Mouse (Mus musculus) layer of hippocampus, adult 18-20 months (tissue): ENCODE results near the gene Dpf2. TPM values are rescaled to one million over a fixed set of nuclear protein-coding genes. Genes with fewer than 3 reads are reported as not detected.

Experiments used
- DNase-seq, 2 experiments: peaks; one replicate each; pipeline ENCODE4 v3.0.0; 2022; ENCODE audit warnings: low spot score in 2 of 2
- long read RNA-seq: library from polyadenylated mRNA; stranded (forward); transcript quantifications from one replicate; pipeline ENCODE4 v2.0.0, GENCODE M21; 2021
- total RNA-seq, 2 experiments: library from RNA; stranded (reverse); gene quantifications; 2 replicates each; pipeline ENCODE4 v1.2.3; 2021

Dpf2 gene
- 100 to 1,000 TPM in 1 of 2 experiments, 10 to 100 TPM in 1; 90.8 to 100 TPM for total RNA-seq
- long read RNA-seq, transcript Dpf2-202 (12 exons, 2,406 nt) = major isoform, 89 of 134 reads
- long read RNA-seq, transcript Dpf2-205 (11 exons, 3,314 nt) = minor isoform, 21 of 134 reads
- long read RNA-seq, partial matches to known transcripts = 3 of 134 reads
- long read RNA-seq, other reads (novel, unspliced or antisense) = 20 of 134 reads

DNA sequence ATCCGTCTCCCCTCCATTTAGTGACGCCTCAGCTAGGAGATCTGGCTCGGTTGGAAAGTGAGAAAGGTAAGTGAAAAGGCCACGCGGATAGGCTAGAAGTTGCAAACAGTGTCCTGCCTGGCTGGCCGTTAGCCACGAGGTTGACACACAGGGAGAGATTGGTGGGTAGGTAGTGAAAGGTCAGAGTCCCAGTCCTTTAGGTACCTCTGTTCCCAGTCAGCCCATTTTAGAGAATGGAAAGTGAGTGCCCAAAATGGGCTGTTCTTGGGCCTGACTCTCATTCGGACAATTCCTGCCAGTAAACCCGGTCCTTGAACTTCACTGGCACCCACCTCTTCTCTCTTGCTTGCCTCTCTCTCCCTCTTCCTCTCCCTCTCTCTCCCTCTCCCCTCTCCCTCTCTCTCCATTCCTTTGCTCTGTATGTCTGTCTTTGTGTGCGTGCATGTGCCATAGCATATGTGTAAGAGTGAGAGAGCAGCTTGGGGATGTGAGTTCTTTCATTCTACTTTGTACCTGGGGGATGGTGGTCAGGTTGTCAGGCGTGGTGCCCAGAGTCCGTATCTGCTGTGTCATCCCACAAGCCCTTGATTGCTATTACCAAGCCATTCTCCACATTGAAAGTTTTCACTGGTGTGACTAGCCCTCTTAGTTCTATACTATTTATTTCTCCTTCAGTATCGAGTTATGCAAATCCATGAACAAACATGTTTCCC lies at the start of gene Dpf2:
Dpf2 (minus strand) TSS at position 4 of the 713 bp plus-strand sequence.
- no peak for DNase-seq

- DNase-seq = no peak
These were observed 44.6 kb upstream of the Dpf2 start for GRCm38 (mm10) chr19:5957371-5957770.

DNA sequence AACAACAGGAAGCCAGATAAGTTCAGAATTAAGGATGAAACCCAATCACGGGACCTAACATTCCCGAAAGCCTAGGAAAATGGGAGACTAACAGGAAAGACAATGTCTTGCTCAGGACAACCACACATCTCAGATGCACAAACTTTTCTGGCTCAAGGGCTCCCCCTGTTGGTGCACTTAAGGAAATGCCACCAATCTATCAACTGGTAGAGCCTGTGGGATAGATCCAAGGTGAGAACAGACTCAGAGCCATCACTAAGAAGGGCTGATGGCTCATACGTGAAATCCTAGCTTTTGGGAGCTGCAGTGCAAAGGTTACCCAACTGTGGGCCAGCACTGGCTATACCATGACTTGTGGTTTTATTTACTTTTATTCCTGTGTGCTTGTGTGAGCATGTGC lies 43.9 kb upstream of the Dpf2 start:
- DNase-seq = peak in 1 of 2 experiments; percentile 78

DNA sequence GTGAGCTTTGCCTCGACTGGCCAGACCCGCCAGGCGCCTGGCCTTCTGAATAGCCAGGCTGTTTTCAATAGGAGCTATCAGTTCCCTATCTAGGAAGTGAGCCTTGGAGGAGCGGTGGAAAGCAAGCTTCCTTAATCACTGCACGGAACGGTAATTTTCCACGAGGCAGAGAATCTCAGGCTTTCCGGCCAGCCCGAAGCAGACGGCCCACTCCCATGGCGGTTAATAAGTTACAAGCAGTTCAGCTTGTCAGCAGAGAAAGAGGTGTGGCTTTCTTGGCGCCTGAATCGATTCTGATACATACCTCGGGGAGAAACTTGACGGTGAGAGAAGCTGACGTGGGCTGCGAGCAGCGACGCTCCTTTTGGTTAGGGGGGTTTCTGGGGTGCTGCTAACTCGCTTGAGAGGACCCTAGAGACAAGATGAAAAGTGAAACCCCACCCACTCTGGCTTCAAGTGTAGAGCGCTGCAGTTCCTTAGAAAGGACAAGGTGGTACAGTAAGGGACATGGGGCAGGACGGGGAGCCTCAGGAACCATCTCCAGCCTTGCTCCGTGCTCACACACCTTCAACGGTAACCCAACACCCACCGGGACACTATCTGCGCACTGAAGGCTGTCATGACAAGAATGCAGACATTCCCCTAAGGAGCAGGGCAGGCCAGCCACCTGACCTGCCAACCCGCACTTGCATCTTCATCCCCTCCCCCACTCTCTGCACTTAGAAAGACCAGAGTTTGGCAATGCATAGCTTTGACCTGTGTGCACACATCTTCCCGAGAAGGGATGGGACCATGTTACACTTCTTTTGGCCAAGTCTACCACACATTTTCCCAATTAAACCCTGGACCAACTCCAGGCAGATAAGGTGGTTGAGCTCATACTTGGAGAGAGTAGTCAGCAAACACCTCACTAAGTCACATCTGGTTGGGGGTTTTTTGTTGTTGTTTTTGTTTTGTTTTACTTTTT lies 43.2 kb upstream of the Dpf2 start:
- DNase-seq = no peak

DNA sequence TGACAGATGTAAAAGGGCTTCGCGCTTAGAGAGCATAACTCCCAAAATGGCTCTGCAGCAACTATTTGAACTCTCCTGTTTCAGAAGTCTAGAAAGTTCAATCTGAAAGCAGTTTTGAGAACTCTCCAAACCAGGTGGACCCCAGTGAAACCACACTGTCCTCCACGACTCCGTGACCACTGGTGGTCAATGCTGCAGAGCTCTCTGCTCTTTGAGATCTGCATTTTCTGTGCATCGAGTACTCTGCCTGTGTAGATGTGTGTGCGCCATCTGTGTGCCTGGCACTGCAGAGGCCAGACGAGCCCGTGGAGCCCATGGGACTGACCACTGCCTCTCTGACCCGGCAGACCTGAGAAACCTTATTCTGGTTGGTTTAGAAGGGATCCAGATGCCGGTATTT lies 42.1 kb upstream of the Dpf2 start:
- no peak for DNase-seq

DNA sequence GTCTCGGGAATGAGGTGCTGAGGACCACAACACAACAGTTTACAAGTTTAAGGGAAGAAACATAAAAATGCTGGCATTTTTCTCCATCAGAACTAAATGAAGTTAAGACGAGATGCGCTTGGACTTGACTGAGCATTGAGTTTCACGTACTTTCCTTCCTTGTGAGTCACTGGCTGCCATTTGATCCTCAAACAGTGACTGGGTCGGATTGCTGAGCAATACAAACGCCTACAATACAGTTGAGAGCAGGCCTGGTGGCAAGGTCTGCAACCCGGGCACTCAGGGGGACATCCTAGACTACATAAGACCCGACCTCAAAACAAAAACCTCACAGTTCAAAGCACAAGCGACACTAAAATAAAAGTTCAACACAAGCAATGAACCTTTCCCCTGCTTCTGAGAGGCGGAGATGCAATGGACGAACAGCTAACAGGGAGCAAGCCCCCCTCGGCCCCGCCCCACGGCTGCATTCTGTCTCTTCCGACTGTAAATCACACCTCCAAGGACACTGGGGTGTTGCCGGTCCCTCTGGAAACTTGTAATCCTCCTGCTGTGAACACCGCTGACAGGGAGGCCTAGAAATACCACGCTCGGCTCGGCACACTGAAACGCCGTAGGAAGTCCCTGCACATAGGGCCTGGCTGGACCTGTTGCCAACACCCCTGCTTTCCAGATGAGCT lies 41.4 kb upstream of the Dpf2 start:
- no peak for DNase-seq

GRCm38 (mm10) chr19:5953201-5953770 lies 40.5 kb upstream of the Dpf2 start:
- DNase-seq = no peak

DNA sequence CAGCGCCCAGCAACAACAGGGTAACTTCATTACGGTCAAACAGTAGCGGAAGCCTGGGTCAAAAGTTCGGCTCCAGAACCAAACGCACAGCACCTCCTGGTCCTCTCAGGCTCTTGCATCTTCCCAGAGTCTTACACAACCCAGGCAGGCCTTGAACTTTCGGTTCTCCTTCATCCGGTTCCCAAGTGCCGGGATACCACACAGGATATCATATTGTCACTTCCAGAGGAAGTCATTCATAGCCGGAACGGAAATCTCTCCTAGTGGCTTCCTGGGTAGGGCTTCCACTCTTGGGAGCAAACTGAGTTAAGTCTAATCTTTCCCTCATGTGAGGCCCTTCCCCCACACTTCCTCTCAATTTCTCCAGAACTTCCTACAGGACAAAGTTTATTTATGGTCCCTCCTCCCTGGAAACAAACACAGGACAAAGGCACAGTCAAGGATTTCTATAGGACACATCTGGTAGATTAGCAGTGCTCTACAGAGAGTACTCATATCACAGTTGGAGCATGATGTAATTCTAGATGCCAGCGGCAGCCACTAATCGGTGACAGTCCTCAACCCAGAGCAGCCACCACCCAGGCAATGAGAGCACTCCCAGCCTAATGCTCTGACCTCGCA lies 39.4 kb upstream of the Dpf2 start:
- no peak for DNase-seq

DNA sequence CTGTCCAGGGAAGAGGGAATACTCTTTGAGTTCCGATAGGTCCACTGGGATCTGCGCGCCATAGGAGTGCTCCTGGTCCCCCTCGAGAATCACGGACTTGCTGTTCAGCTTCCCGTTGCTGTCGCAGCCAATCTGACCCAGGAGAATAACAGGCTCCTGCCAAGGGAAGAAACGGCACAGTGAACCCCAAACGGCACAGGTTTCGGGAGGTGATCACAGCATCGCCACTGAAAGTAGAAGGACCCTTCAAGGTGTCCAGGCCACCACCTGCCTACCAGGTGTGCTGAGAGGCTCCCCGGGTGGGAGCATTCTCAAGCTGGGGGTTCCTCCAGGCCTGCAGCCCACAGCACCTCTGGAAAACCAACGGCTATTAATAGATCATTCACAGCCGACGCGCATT lies 38.8 kb upstream of the Dpf2 start:
- DNase-seq = no peak

DNA sequence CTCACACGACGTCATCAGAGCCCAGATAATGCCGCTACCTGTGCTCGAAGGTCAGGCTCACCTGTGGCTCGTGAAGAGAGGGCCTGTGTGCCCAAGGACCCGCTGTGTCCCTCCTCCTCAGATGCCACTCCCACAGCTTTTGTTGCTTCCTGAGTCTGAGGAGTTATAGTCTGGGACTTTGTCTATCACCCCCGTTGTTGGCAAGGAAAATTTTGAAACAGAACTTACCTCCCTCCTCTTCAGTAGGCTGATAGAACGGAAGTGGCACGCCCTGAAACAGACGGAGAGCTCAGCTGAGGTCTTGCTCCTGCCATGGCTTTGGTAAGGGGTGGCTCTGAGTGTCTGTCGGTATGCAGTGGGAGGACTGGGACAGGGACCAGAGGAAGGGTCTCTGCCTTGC lies 37.4 kb upstream of the Dpf2 start:
- DNase-seq = no peak

GRCm38 (mm10) chr19:5945891-5946290 lies 33.1 kb upstream of the Dpf2 start:
- DNase-seq = no peak

DNA sequence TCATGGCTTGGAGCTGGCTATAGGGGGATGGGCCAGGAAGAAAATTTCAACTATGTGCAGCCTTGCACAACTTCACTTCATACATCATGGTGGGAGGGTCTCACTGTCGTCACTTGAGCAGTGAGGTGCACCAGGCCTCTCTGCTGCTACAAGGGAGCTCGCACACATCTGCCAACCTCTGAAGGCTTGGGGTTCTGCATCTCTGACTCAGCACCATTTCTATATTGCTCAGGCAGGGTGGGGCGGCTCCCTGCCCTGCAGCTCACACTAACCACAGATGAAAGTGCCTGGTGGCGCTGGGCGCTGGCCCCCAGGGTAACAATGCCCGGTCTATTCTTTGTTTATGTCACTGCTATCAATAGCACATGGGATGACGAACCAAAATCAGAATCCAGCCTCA lies 32.2 kb upstream of the Dpf2 start:
- DNase-seq = peak; percentile 25 to 46

DNA sequence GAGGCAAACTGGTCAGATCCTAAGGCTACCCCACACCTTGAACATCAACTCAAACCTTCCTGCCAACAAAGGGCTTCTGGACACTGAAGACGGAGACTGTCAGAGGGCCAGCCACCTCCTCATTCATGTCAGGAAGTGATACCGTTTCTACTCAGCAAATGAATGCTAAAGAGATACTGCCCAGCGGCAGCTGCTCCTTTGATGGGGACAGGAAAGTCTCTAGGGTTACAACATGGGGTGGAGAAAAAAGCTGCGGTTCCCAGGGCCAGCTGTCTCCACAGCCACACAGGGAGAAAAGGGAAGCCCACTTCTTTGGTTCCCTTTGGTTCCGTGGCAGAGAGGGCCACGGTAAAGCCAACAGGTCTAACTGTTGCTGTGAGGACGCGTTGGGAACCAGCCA lies 31.3 kb upstream of the Dpf2 start:
- no peak for DNase-seq

- DNase-seq = no peak
These were observed 30.6 kb upstream of the Dpf2 start for GRCm38 (mm10) chr19:5943404-5943803.

- no peak for DNase-seq
These were observed 29.8 kb upstream of the Dpf2 start for GRCm38 (mm10) chr19:5942581-5942980.

DNA sequence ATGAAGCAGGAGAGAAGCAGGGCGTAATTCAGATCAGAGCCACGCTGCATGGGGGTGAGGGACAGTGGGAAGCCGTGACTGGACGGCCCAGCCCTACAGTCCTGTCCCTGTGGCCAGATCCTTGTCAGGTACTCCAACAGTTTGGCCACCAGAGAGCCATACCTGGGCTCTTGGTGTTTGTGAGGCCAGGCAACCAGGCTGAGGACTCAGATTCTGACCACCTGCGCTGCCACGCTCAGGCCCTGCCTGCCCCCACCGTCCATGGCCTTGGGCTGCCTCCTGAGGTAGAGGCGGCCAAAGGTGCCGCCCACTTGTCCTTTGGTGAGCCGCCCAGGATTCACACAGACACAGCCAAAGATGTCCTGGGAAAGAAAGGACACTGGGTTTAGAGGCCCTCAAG lies 27.8 kb upstream of the Dpf2 start:
- no peak for DNase-seq

DNA sequence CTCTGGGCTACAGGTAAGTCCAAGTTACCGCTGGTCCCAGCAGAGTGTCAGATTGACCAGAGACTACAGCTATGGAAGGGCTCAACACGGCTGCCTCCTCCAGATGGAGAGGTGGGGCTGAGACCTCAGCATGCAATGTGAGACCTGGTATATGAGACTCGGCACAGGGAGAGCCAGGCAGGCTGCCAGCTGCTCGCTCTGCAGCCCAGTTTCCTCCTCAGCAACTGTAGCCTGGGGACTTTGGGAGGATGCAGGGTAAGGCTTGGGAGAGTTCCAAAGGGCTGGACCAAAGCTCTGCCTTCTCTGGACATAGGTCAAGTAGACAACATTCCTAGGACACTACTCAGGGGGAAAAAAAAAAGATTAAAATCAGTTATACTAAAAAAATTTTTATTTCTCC lies 27.4 kb upstream of the Dpf2 start:
- peak in 1 of 2 experiments; percentile 36 for DNase-seq

- no peak for DNase-seq
These were observed 26.9 kb upstream of the Dpf2 start for GRCm38 (mm10) chr19:5939715-5940114.

DNA sequence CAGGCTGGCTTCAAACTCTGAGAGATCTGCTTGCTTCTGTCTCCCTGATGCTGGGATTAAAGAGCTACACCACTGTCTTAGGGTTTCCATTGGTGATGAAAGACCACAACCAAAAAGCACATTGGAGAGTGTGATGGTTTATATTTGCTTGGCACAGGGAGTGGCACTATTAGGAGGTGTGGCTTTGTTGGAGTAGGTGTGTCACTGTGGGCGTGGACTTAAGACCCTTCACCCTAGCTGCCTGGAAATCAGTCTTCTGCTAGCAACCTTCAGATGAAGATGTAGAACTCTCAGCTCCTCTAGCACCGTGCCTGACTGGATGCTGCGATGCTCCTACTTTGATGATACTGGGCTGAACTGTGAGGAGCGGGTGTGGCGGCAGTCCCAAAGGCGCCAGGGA lies 25.7 kb upstream of the Dpf2 start:
- no peak for DNase-seq

DNA sequence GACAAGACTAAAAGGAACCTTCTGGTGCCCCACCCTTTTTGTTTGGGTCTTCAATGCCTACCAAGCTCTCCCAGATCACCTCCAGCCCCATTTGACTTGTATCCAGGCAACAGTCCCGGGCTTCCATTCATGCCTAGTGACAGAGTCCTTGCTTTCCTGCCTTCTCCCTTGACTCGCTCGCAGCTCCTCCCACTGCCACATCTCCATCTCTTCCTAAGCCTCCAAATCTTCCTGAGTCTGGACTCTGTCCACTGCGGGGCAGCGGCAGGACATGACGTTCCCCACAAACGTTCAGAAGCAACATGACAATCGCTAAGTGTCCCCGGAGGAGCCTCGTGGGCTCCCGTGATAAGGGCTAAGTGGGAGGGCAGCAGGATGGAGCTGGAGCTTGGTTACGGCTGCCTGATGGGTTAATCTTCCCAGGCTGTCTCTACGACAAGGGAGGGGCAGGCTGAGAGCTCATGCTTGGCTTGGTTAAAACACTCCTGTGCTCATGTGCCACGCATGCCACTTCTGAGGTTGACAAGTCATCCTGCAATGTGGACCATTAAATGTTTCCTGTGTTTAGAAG lies 25.1 kb upstream of the Dpf2 start:
- no peak for DNase-seq
